ENCODE assay signal across 11 mouse cellular contexts in the genomic region with DNA sequence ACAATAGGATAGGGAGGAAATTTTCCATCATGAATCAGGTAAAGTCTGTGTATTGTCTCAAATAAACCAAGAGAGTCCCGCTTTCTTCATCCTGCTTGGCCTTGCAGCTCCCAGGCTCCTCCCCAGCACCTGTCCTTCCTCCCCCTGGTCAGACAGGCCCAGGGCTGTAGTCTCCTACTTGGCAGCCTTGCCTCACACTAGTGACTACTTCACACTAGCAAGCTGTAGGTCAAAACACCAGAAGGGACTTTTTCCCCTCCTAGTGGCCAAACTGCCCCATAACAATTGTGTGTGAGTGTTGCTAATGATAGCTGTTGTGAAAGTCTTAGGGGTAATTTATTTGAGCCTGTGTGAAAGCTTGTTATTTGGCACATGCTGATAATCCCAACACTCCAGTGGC.
A peak's percentile ranks its signal among the peaks of the same experiment; 100 is the strongest.
DNase-seq lines count a peak whose midpoint lies in the region; ATAC-seq and TF ChIP-seq lines count a peak whose summit lies in the region.
"Had no signal": no experiment of that assay in that cellular context is flagged by ENCODE, and none has a peak within 500 bp of the region (broad histone marks: within the 10 kb centered on the region; RNA-seq: fewer than 3 reads in every experiment).

No protein-coding gene starts in this region.

- no peaks in the 10 kb centered on the region for H3K9me3 ChIP-seq in forebrain, embryonic 14.5 days (replicated peaks; ENCODE audit: control insufficient read depth, low read length)
- H3K9me3 ChIP-seq in forebrain, embryonic 12.5 days: no peaks in the 10 kb centered on the region
- no peaks in the 10 kb centered on the region for H3K9me3 ChIP-seq in liver, postnatal 0 days (ENCODE audit: low read length)
- no peaks in the 10 kb centered on the region for H3K9me3 ChIP-seq in liver, embryonic 11.5 days (ENCODE audit: control insufficient read depth, low read length)
- no peaks in the 10 kb centered on the region for H3K9me3 ChIP-seq in E14TG2a.4 (ENCODE audit: low read length)
- no peaks in the 10 kb centered on the region for H3K9me3 ChIP-seq in neural tube, embryonic 15.5 days (replicated peaks)
- H3K9me3 ChIP-seq: embryonic facial prominence, embryonic 13.5 days; megakaryocyte, embryonic 14.5 days had no signal

- no peak for TF ChIP-seq EP300 in liver, postnatal 0 days (IDR thresholded peaks at IDR 0.05; ENCODE audit: low read depth)

- H3K9ac ChIP-seq in forebrain, embryonic 14.5 days (ENCODE audit: low read length): no peak overlapping the region
- no peak overlapping the region for H3K9ac ChIP-seq in forebrain, embryonic 12.5 days
- H3K9ac ChIP-seq in liver, postnatal 0 days (replicated peaks): no peak overlapping the region
- no peak overlapping the region for H3K9ac ChIP-seq in liver, embryonic 11.5 days (ENCODE audit: low read depth, low read length)
- H3K9ac ChIP-seq in neural tube, embryonic 15.5 days (replicated peaks): no peak overlapping the region
- H3K9ac ChIP-seq: embryonic facial prominence, embryonic 13.5 days had no signal

- no peak overlapping the region for H3K27ac ChIP-seq in forebrain, embryonic 14.5 days (ENCODE audit: low read depth, low read length)
- H3K27ac ChIP-seq in forebrain, embryonic 12.5 days: no peak overlapping the region
- H3K27ac ChIP-seq in liver, postnatal 0 days (ENCODE audit: low read depth): no peak overlapping the region
- H3K27ac ChIP-seq in liver, embryonic 11.5 days (ENCODE audit: low read depth, low read length): no peak overlapping the region
- H3K27ac ChIP-seq in neural tube, embryonic 15.5 days (replicated peaks): no peak overlapping the region
- H3K27ac ChIP-seq: embryonic facial prominence, embryonic 13.5 days had no signal

- no peak overlapping the region for H3K4me2 ChIP-seq in forebrain, embryonic 14.5 days (ENCODE audit: low read length)
- no peak overlapping the region for H3K4me2 ChIP-seq in forebrain, embryonic 12.5 days
- H3K4me2 ChIP-seq in liver, postnatal 0 days (ENCODE audit: low read depth, low read length): no peak overlapping the region
- no peak overlapping the region for H3K4me2 ChIP-seq in liver, embryonic 11.5 days
- no peak overlapping the region for H3K4me2 ChIP-seq in neural tube, embryonic 15.5 days
- H3K4me2 ChIP-seq: embryonic facial prominence, embryonic 13.5 days had no signal

- no peak for ATAC-seq in forebrain, embryonic 14.5 days
- no peak for ATAC-seq in forebrain, embryonic 12.5 days (ENCODE audit: low FRiP score)
- no peak for ATAC-seq in liver, postnatal 0 days
- no peak for ATAC-seq in liver, embryonic 11.5 days (replicated peaks; ENCODE audit: low FRiP score)
- ATAC-seq in neural tube, embryonic 15.5 days (ENCODE audit: low FRiP score): no peak
- ATAC-seq in erythroblast, adult 5-6 weeks (replicated peaks; ENCODE audit: low FRiP score, poor library complexity, severe bottlenecking): no peak

- TF ChIP-seq CTCF in liver, postnatal 0 days (IDR thresholded peaks at IDR 0.05; ENCODE audit: low read depth): peak; percentile 61
- TF ChIP-seq CTCF in E14TG2a.4 (conservative IDR thresholded peaks at IDR 0.05; ENCODE audit: low read length): peak; percentile 47

- peak; percentile 22 for DNase-seq in forebrain, embryonic 14.5 days (ENCODE audit: low spot score)
- DNase-seq in liver, postnatal 0 days: no peak
- DNase-seq in liver, embryonic 11.5 days (ENCODE audit: low spot score): no peak
- DNase-seq in cerebellum, postnatal 25 days: peak; percentile 47 to 66
- DNase-seq: layer of hippocampus, postnatal 36 days had no signal

- H3K27me3 ChIP-seq in forebrain, embryonic 14.5 days (replicated peaks; ENCODE audit: control insufficient read depth, insufficient read depth, low read length): no peaks in the 10 kb centered on the region
- H3K27me3 ChIP-seq in forebrain, embryonic 12.5 days: no peaks in the 10 kb centered on the region
- H3K27me3 ChIP-seq in liver, postnatal 0 days (ENCODE audit: insufficient read depth, low read length): no peaks in the 10 kb centered on the region
- no peaks in the 10 kb centered on the region for H3K27me3 ChIP-seq in liver, embryonic 11.5 days (replicated peaks; ENCODE audit: control insufficient read depth, insufficient read depth, low read length)
- H3K27me3 ChIP-seq in E14TG2a.4 (ENCODE audit: insufficient read depth, low read length): peaks cover 7% of the 10 kb centered on the region
- no peaks in the 10 kb centered on the region for H3K27me3 ChIP-seq in neural tube, embryonic 15.5 days (replicated peaks)
- H3K27me3 ChIP-seq: embryonic facial prominence, embryonic 13.5 days had no signal

- no peaks in the 10 kb centered on the region for H3K4me1 ChIP-seq in forebrain, embryonic 14.5 days (ENCODE audit: control insufficient read depth, insufficient read depth, low read length)
- peaks cover 7% of the 10 kb centered on the region; the same call in 1 of the 2 replicates for H3K4me1 ChIP-seq in forebrain, embryonic 12.5 days
- H3K4me1 ChIP-seq in liver, postnatal 0 days (ENCODE audit: insufficient read depth): no peaks in the 10 kb centered on the region
- H3K4me1 ChIP-seq in liver, embryonic 11.5 days (replicated peaks; ENCODE audit: control insufficient read depth, insufficient read depth, low read length): no peaks in the 10 kb centered on the region
- peaks cover 22% of the 10 kb centered on the region for H3K4me1 ChIP-seq in E14TG2a.4 (replicated peaks; ENCODE audit: low read depth, low read length)
- H3K4me1 ChIP-seq in neural tube, embryonic 15.5 days: no peaks in the 10 kb centered on the region
- H3K4me1 ChIP-seq: embryonic facial prominence, embryonic 13.5 days had no signal

- 83% methylated on average over 1 of the region's 1 CpGs for WGBS in forebrain, embryonic 14.5 days
- 81% methylated on average over 1 of the region's 1 CpGs for WGBS in forebrain, embryonic 12.5 days
- 75% methylated on average over 1 of the region's 1 CpGs for WGBS in liver, postnatal 0 days (ENCODE audit: insufficient replicate concordance)
- 79% methylated on average over 1 of the region's 1 CpGs for WGBS in liver, embryonic 11.5 days
- WGBS in neural tube, embryonic 15.5 days: 93% methylated on average over 1 of the region's 1 CpGs

- no peak overlapping the region for H3K4me3 ChIP-seq in forebrain, embryonic 14.5 days (ENCODE audit: low read depth, low read length)
- H3K4me3 ChIP-seq in forebrain, embryonic 12.5 days (replicated peaks): no peak overlapping the region
- no peak overlapping the region for H3K4me3 ChIP-seq in liver, postnatal 0 days (ENCODE audit: low read depth, low read length)
- no peak overlapping the region for H3K4me3 ChIP-seq in liver, embryonic 11.5 days (ENCODE audit: low read depth, low read length)
- H3K4me3 ChIP-seq in E14TG2a.4 (replicated peaks; ENCODE audit: low read length): no peak overlapping the region
- no peak overlapping the region for H3K4me3 ChIP-seq in neural tube, embryonic 15.5 days (replicated peaks)
- H3K4me3 ChIP-seq: embryonic facial prominence, embryonic 13.5 days; megakaryocyte, embryonic 14.5 days had no signal

- H3K36me3 ChIP-seq in forebrain, embryonic 14.5 days (ENCODE audit: control insufficient read depth, insufficient read depth, low read length): peaks cover 29% of the 10 kb centered on the region; the same call in 1 of the 2 replicates
- H3K36me3 ChIP-seq in forebrain, embryonic 12.5 days (replicated peaks): peaks cover 16% of the 10 kb centered on the region; the same call in 1 of the 2 replicates
- no peaks in the 10 kb centered on the region for H3K36me3 ChIP-seq in liver, postnatal 0 days (replicated peaks; ENCODE audit: insufficient read depth, low read length)
- H3K36me3 ChIP-seq in liver, embryonic 11.5 days (ENCODE audit: control insufficient read depth, insufficient read depth, low read length): no peaks in the 10 kb centered on the region
- no peaks in the 10 kb centered on the region for H3K36me3 ChIP-seq in E14TG2a.4 (ENCODE audit: insufficient read depth, low read length)
- H3K36me3 ChIP-seq in neural tube, embryonic 15.5 days: peaks cover 69% of the 10 kb centered on the region
- H3K36me3 ChIP-seq: embryonic facial prominence, embryonic 13.5 days had no signal

Comparison
In these comparisons a context has a peak if more than half of its experiments do, and no peak if none do; other contexts are left out.
1. DNase-seq: peak in forebrain, embryonic 14.5 days (single experiment) and cerebellum, postnatal 25 days (2 of 2); none in liver, postnatal 0 days (single experiment) and liver, embryonic 11.5 days (single experiment).